Mouse (Mus musculus) neural tube, embryonic 15.5 days (tissue): ENCODE data around the gene Cep350. TPM values are rescaled to one million over a fixed set of nuclear protein-coding genes. Genes with fewer than 3 reads are reported as not detected.

Source experiments
- ATAC-seq: fragments of 200-750 bp; cut with Nextera tagmentation; 2 replicates; pipeline ENCODE4 v1.8.0; 2017; ENCODE audit warnings: mild to moderate bottlenecking, moderate TSS enrichment, moderate library complexity; ENCODE audit not compliant: low FRiP score
- H3K27ac ChIP-seq: fragments of 300-500 bp; sonication (generic); replicated peaks from 2 replicates; pipeline ENCODE4 v1.5.1; 2015; ENCODE audit warnings: mild to moderate bottlenecking, inconsistent platforms
- H3K27me3 ChIP-seq: fragments of 300-500 bp; sonication (generic); replicated peaks from 2 replicates; pipeline ENCODE4 v1.6.1; 2015; ENCODE audit warnings: inconsistent platforms
- H3K36me3 ChIP-seq: fragments of 300-500 bp; sonication (generic); 2 replicates; pipeline ENCODE4 v1.6.1; 2015; ENCODE audit warnings: inconsistent platforms
- H3K4me1 ChIP-seq: fragments of 300-500 bp; sonication (generic); 2 replicates; pipeline ENCODE4 v1.6.1; 2015; ENCODE audit warnings: inconsistent platforms
- H3K4me2 ChIP-seq: fragments of 300-500 bp; sonication (generic); 2 replicates; pipeline ENCODE4 v1.6.1; 2015; ENCODE audit warnings: inconsistent platforms, mild to moderate bottlenecking, moderate library complexity
- H3K4me3 ChIP-seq: fragments of 300-500 bp; sonication (generic); replicated peaks from 2 replicates; pipeline ENCODE4 v1.5.1; 2015; ENCODE audit warnings: mild to moderate bottlenecking, inconsistent platforms
- H3K9ac ChIP-seq: fragments of 300-500 bp; sonication (generic); replicated peaks from 2 replicates; pipeline ENCODE4 v1.6.1; 2015; ENCODE audit warnings: mild to moderate bottlenecking, inconsistent platforms
- H3K9me3 ChIP-seq: fragments of 300-500 bp; sonication (generic); replicated peaks from 2 replicates; pipeline ENCODE4 v1.6.1; 2016; ENCODE audit warnings: inconsistent platforms
- WGBS: fragments of 180-500 bp; shearing (Covaris S2); methylation state at CpG from one replicate; pipeline ENCODE4 v1.1.7; 2015; ENCODE audit warnings: mixed read lengths; 5-methylcytosine and 5-hydroxymethylcytosine counted together
- polyA plus RNA-seq: library from polyadenylated mRNA; unstranded; fragments of >200 nt; fragmentation: Nextera tagmentation; extraction: Ambion mirVana; gene quantifications from 2 replicates; pipeline ENCODE4 v1.2.1, GENCODE M21; 2015

The Cep350 gene
- polyA plus RNA-seq, 1 experiment from 2014 or later = 9.1 TPM

DNA sequence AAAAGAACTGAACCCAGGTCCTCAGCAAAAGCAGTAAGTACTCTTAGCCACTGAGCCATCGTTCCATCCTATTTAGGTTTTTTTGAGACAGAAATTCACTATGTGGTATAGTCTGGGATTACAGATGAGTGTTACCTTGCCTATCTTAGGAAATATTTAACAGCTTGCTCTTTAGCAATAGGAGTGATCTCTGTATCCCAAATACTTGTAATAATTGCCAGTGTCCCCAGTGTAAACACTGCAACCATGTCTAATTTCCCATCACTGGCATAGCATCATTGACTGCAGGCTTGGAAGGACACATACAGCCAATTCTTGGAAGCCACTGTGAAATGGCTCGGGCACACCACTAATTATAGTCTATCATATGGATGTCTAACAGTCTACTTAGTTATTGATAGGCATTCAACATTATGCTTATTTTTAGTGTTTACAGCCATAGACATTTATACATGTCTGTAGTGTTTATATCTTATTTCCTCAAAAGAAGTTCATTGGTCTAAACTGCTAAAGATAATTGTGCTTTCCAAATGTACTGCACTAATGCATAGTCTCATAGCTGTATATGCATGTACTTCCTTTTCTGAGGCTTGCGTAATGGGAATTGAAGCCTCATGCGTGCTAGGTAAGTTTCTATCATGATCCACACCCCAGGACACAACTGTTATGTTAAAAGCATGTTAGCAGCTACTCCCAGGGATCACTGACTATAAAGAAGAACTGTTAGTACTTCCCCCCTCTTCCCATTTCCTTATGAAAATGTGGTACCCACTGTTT lies 146.9 kb downstream of the Cep350 start:
- no peaks in the 10 kb centered on the region for H3K4me1 ChIP-seq
- WGBS = 86% methylated on average over 4 of the region's 4 CpGs
- no peaks in the 10 kb centered on the region for H3K9me3 ChIP-seq
- H3K4me2 ChIP-seq = no peak overlapping the region
- no peak overlapping the region for H3K27ac ChIP-seq
- no peaks in the 10 kb centered on the region for H3K27me3 ChIP-seq
- H3K9ac ChIP-seq = no peak overlapping the region
- H3K36me3 ChIP-seq = no peaks in the 10 kb centered on the region
- no peak for ATAC-seq
- no peak overlapping the region for H3K4me3 ChIP-seq

DNA sequence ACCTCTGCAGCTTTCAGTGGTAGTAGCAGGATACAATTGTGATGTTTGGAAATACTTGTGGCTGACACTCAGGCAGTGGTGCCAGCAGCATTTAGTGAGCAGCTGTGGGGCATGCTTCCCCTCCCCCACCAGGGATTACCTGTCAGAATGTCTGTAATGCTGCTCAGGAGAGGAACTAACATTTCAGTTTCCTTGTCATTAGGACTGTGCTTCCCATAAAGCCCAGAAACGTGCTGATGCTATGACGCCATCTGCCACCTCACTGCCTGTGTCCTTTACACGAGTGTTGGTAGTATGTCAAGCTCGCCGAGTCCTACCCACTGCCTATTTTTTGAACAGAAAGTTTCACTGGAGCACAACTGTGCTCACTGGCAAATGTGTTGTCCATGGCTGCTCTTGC lies 152.4 kb downstream of the Cep350 start:
- Histone ChIP-seq H3K4me3 (no peak overlapping the region), H3K27ac (no peak overlapping the region), H3K27me3 (no peaks in the 10 kb centered on the region), H3K9ac (no peak overlapping the region), H3K36me3 (no peaks in the 10 kb centered on the region), H3K4me2 (no peak overlapping the region), H3K4me1 (no peaks in the 10 kb centered on the region), H3K9me3 (no peaks in the 10 kb centered on the region)
- 78% methylated on average over 5 of the region's 5 CpGs for WGBS
- ATAC-seq = no peak

- no peaks in the 10 kb centered on the region for H3K36me3 ChIP-seq
- no peak overlapping the region for H3K27ac ChIP-seq
- H3K9me3 ChIP-seq = no peaks in the 10 kb centered on the region
- H3K9ac ChIP-seq = no peak overlapping the region
- WGBS = 39% methylated on average over 2 of the region's 2 CpGs
- H3K4me3 ChIP-seq = no peak overlapping the region
- ATAC-seq = no peak
- H3K4me2 ChIP-seq = no peak overlapping the region
- H3K4me1 ChIP-seq = peaks cover 16% of the 10 kb centered on the region
- H3K27me3 ChIP-seq = peaks cover 4% of the 10 kb centered on the region; the same call in 1 of the 2 replicates
These were observed 156.9 kb downstream of the Cep350 start for GRCm38 (mm10) chr1:155816167-155816566.

GRCm38 (mm10) chr1:155812581-155813499 lies 160.2 kb downstream of the Cep350 start, which contains the start of gene Qsox1:
Gene Qsox1, minus strand, starts transcription at chr1:155812889.
- Histone ChIP-seq H3K4me3 (peak within 1 kb of the TSS; percentile 89), H3K9ac (peak within 1 kb of the TSS; percentile 76), H3K27me3 (peaks cover 4% of the 10 kb centered on the region; the same call in 1 of the 2 replicates), H3K4me2 (peak within 1 kb of the TSS; percentile 75), H3K36me3 (no peaks in the 10 kb centered on the region), H3K9me3 (no peaks in the 10 kb centered on the region), H3K27ac (peak within 1 kb of the TSS; percentile 77), H3K4me1 (peaks cover 33% of the 10 kb centered on the region)
- under 1% methylated on average over 67 of the region's 67 CpGs for WGBS
- ATAC-seq = peak; percentile 96

- Histone ChIP-seq H3K4me2 (peak overlapping the region; percentile 75), H3K9me3 (no peaks in the 10 kb centered on the region), H3K27me3 (peaks cover 4% of the 10 kb centered on the region; the same call in 1 of the 2 replicates), H3K9ac (peak overlapping the region; percentile 76), H3K36me3 (no peaks in the 10 kb centered on the region), H3K4me3 (peak overlapping the region; percentile 89), H3K4me1 (peaks cover 33% of the 10 kb centered on the region), H3K27ac (peak overlapping the region; percentile 77)
- WGBS = 4% methylated on average over 22 of the region's 22 CpGs
- ATAC-seq = peak; percentile 43
These were observed 161.0 kb downstream of the Cep350 start for GRCm38 (mm10) chr1:155811995-155812580.

DNA sequence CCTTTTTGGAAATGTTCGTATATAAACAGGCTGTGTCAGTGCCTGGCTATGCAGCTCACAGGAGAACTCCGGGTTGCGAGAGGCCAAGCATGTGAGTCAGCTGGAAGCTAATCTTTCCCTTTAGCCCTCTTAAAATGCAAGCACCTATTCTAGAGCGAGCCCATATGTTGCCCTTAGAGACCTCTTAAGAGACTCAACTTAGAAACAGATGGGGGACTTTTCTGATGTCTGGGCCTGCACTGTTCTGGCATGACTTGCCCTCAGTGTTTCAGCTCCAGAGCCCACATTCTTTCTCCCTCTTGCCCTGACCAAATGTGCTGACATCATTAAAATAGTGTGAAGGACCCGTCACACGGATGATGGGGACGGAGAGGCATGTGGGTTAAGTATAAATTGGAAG lies 162.4 kb downstream of the Cep350 start:
- H3K27ac ChIP-seq = no peak overlapping the region
- H3K4me1 ChIP-seq = peaks cover 33% of the 10 kb centered on the region
- peaks cover 4% of the 10 kb centered on the region; the same call in 1 of the 2 replicates for H3K27me3 ChIP-seq
- H3K36me3 ChIP-seq = no peaks in the 10 kb centered on the region
- no peaks in the 10 kb centered on the region for H3K9me3 ChIP-seq
- ATAC-seq = no peak
- H3K9ac ChIP-seq = no peak overlapping the region
- H3K4me2 ChIP-seq = peak overlapping the region; percentile 75; the same call in 1 of the 2 replicates
- 55% methylated on average over 7 of the region's 7 CpGs for WGBS
- no peak overlapping the region for H3K4me3 ChIP-seq

- H3K9me3 ChIP-seq = no peaks in the 10 kb centered on the region
- H3K27me3 ChIP-seq = peaks cover 4% of the 10 kb centered on the region; the same call in 1 of the 2 replicates
- no peak for ATAC-seq
- H3K9ac ChIP-seq = no peak overlapping the region
- no peak overlapping the region for H3K4me3 ChIP-seq
- 70% methylated on average over 10 of the region's 10 CpGs for WGBS
- peaks cover 33% of the 10 kb centered on the region for H3K4me1 ChIP-seq
- H3K27ac ChIP-seq = no peak overlapping the region
- H3K4me2 ChIP-seq = 0 out of 2 replicates have a peak overlapping the region, but pooled peaks have one; percentile 75
- H3K36me3 ChIP-seq = no peaks in the 10 kb centered on the region
These were observed 163.2 kb downstream of the Cep350 start for GRCm38 (mm10) chr1:155809706-155810442.

GRCm38 (mm10) chr1:155808261-155808660 lies 164.8 kb downstream of the Cep350 start:
- Histone ChIP-seq H3K4me1 (peaks cover 30% of the 10 kb centered on the region), H3K27me3 (no peaks in the 10 kb centered on the region), H3K36me3 (peaks cover 2% of the 10 kb centered on the region; the same call in 1 of the 2 replicates), H3K27ac (no peak overlapping the region), H3K4me2 (no peak overlapping the region), H3K9me3 (no peaks in the 10 kb centered on the region), H3K9ac (no peak overlapping the region), H3K4me3 (no peak overlapping the region)
- WGBS = 97% methylated on average over 4 of the region's 4 CpGs
- no peak for ATAC-seq

DNA sequence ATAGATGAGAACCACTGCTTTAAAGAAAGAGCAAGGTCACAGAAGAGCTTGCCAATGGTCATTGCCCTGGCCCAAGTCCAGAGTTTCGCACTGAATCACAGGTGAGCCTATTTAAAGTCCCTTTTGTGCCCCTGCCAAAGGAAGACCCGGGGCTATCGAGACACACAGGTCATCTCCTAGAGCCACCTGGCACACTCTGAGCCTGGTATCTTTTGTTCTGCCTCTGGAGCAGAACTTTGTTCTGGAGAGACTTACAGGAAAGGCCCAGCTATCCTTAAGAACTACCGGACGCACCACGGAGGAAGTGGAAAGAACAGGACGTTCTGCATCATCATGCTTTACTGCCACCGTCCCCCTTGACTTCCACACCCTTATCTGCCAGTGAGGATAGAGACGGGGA lies 167.4 kb downstream of the Cep350 start:
- ATAC-seq = no peak
- H3K4me3 ChIP-seq = no peak overlapping the region
- H3K4me1 ChIP-seq = peaks cover 12% of the 10 kb centered on the region
- H3K9me3 ChIP-seq = no peaks in the 10 kb centered on the region
- no peak overlapping the region for H3K9ac ChIP-seq
- no peak overlapping the region for H3K27ac ChIP-seq
- no peak overlapping the region for H3K4me2 ChIP-seq
- no peaks in the 10 kb centered on the region for H3K27me3 ChIP-seq
- peaks cover 10% of the 10 kb centered on the region for H3K36me3 ChIP-seq
- 91% methylated on average over 9 of the region's 9 CpGs for WGBS

DNA sequence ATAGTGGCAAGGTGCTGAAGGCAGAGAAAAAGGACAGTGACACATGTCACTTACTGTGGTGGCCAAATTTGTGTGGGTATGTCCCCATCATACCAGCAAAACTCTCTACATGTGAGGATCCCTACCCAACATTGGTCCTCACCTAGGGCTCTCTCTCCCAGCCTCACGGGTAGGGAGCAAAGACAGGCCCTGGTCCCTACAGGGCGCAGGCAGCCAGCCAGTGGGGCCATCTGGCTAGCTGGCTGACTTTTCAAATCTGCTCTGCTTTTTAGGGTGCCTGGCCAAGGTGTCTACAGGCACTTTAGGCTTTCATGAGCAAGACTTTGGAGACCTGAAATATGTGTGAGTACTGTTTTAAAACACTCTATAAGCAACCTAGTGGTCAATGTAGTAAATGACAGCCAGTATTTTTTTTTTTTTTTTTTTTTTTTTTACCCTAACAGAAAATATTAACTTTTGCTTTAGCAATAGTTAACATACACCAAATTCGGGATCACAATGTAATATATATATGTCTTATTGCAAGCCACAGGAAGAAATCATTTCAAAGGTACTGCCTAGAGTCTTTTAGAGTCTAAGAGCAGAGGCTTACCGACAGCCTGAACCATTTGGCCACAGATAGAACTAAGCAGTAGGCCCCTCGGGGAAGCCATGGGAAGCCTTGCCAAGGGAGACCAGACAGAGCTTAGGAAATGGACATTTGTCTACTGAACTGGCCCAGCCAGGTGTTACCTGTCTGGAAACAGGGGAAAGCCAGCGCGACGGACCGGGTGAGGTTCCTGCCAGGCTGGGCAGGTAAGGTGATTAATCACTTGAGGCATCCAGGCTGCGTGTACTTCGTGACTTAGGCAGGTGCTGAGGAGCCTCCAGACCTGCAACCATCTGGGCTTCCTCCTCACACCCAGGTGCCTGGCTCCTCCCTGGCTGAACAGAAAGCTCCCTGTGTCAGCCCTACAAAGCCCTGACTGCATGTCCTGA lies 171.8 kb downstream of the Cep350 start:
- no peaks in the 10 kb centered on the region for H3K27me3 ChIP-seq
- H3K4me3 ChIP-seq = no peak overlapping the region
- H3K4me1 ChIP-seq = no peaks in the 10 kb centered on the region
- no peak overlapping the region for H3K27ac ChIP-seq
- peaks cover 12% of the 10 kb centered on the region for H3K36me3 ChIP-seq
- ATAC-seq = no peak
- H3K9ac ChIP-seq = no peak overlapping the region
- WGBS = 87% methylated on average over 11 of the region's 11 CpGs
- H3K9me3 ChIP-seq = no peaks in the 10 kb centered on the region
- no peak overlapping the region for H3K4me2 ChIP-seq
